9 mouse cellular contexts compared by ENCODE assay signal in genomic region chr5:29435491-29435890, GRCm38 (mm10). TPM values are rescaled to one million over a fixed set of nuclear protein-coding genes. Genes with fewer than 3 reads are reported as not detected.
DNase-seq lines count a peak whose midpoint lies in the region; ATAC-seq lines count a peak whose summit lies in the region.
"Had no signal": no experiment of that assay in that cellular context is flagged by ENCODE, and none has a peak within 500 bp of the region (broad histone marks: within the 10 kb centered on the region; RNA-seq: fewer than 3 reads in every experiment).

No protein-coding gene starts in this region.

- H3K27ac ChIP-seq in heart, embryonic 13.5 days (replicated peaks): no peak overlapping the region
- H3K27ac ChIP-seq in hindbrain, embryonic 12.5 days: no peak overlapping the region
- no peak overlapping the region for H3K27ac ChIP-seq in midbrain, embryonic 12.5 days (replicated peaks)

- intact Hi-C loops in heart, postnatal 10 days (cut with DNase I): no loop called here

- peaks cover 27% of the 10 kb centered on the region for H3K4me1 ChIP-seq in heart, embryonic 13.5 days
- peaks cover 20% of the 10 kb centered on the region for H3K4me1 ChIP-seq in hindbrain, embryonic 12.5 days
- H3K4me1 ChIP-seq in midbrain, embryonic 12.5 days: peaks cover 21% of the 10 kb centered on the region

- H3K36me3 ChIP-seq in heart, embryonic 13.5 days: peaks cover 47% of the 10 kb centered on the region
- H3K36me3 ChIP-seq in hindbrain, embryonic 12.5 days: peaks cover 37% of the 10 kb centered on the region
- H3K36me3 ChIP-seq in midbrain, embryonic 12.5 days: peaks cover 42% of the 10 kb centered on the region

- 34% methylated on average over 8 of the region's 8 CpGs for WGBS in heart, embryonic 13.5 days
- WGBS in hindbrain, embryonic 12.5 days: 54% methylated on average over 8 of the region's 8 CpGs
- WGBS in midbrain, embryonic 12.5 days: 54% methylated on average over 8 of the region's 8 CpGs

- peak overlapping the region; percentile 82 for H3K4me3 ChIP-seq in heart, embryonic 13.5 days
- H3K4me3 ChIP-seq in hindbrain, embryonic 12.5 days: peak overlapping the region; percentile 96
- H3K4me3 ChIP-seq in midbrain, embryonic 12.5 days: peak overlapping the region; percentile 67

- ATAC-seq in heart, embryonic 13.5 days (ENCODE audit: extremely low read depth, insufficient number of reproducible peaks, low FRiP score, low TSS enrichment): no peak
- ATAC-seq in hindbrain, embryonic 12.5 days (ENCODE audit: low FRiP score): no peak
- no peak for ATAC-seq in midbrain, embryonic 12.5 days (ENCODE audit: low FRiP score, low read depth)

- no peak for DNase-seq in heart, postnatal 10 days
- peak; percentile 3 for DNase-seq in NIH3T3 (ENCODE audit: low read depth)
- DNase-seq in cerebellum, postnatal 25 days: no peak
- DNase-seq in spleen, postnatal 10 days (ENCODE audit: low spot score in 2 of 2): no peak
- no peak for DNase-seq in layer of hippocampus, postnatal 36 days

- peaks cover 20% of the 10 kb centered on the region for H3K27me3 ChIP-seq in heart, embryonic 13.5 days (replicated peaks)
- H3K27me3 ChIP-seq in hindbrain, embryonic 12.5 days: peaks cover 10% of the 10 kb centered on the region
- H3K27me3 ChIP-seq in midbrain, embryonic 12.5 days: peaks cover 4% of the 10 kb centered on the region; the same call in 1 of the 2 replicates

- H3K9ac ChIP-seq in heart, embryonic 13.5 days: peak overlapping the region; percentile 92
- peak overlapping the region; percentile 89 for H3K9ac ChIP-seq in hindbrain, embryonic 12.5 days
- peak overlapping the region; percentile 91 for H3K9ac ChIP-seq in midbrain, embryonic 12.5 days (replicated peaks)

- no peaks in the 10 kb centered on the region for H3K9me3 ChIP-seq in heart, embryonic 13.5 days
- no peaks in the 10 kb centered on the region for H3K9me3 ChIP-seq in hindbrain, embryonic 12.5 days (replicated peaks)
- no peaks in the 10 kb centered on the region for H3K9me3 ChIP-seq in midbrain, embryonic 12.5 days

- peak overlapping the region; percentile 93 for H3K4me2 ChIP-seq in heart, embryonic 13.5 days
- H3K4me2 ChIP-seq in hindbrain, embryonic 12.5 days (replicated peaks): peak overlapping the region; percentile 99
- H3K4me2 ChIP-seq in midbrain, embryonic 12.5 days (replicated peaks): peak overlapping the region; percentile 97

RNA-seq across cellular contexts. Expression of gene Nom1, which starts 1.0 kb away (rescaled TPM):
- polyA plus RNA-seq in heart, embryonic 13.5 days (2015; fragmentation: Nextera tagmentation; extraction: Ambion mirVana): 15.5 and 17.0 TPM in 2 replicates
- 10 to 100 TPM; 14.2 to 15.4 TPM for total RNA-seq in heart, postnatal 10 days (2021)
- 23.5 and 24.4 TPM in 2 replicates for polyA plus RNA-seq in hindbrain, embryonic 12.5 days (2016; fragmentation: Nextera tagmentation; extraction: Ambion mirVana)
- polyA plus RNA-seq in midbrain, embryonic 12.5 days (2016; fragmentation: Nextera tagmentation; extraction: Ambion mirVana): 27.9 TPM in 2 replicates
- 10 to 100 TPM; 20.5 to 23.7 TPM for total RNA-seq in layer of hippocampus, postnatal 36 days (2021)

RNA-seq across cellular contexts. Expression of gene Mnx1, which starts 42.8 kb away (rescaled TPM):
- not detected in 2 replicates for polyA plus RNA-seq in heart, embryonic 13.5 days (2015; fragmentation: Nextera tagmentation; extraction: Ambion mirVana)
- not detected for total RNA-seq in heart, postnatal 10 days (2021)
- polyA plus RNA-seq in hindbrain, embryonic 12.5 days (2016; fragmentation: Nextera tagmentation; extraction: Ambion mirVana): 0.23 and 0.73 TPM in 2 replicates
- polyA plus RNA-seq in midbrain, embryonic 12.5 days (2016; fragmentation: Nextera tagmentation; extraction: Ambion mirVana): not detected in 2 replicates
- total RNA-seq in layer of hippocampus, postnatal 36 days (2021): not detected
- polyA plus RNA-seq: gonadal fat pad, adult 2 months had no signal

RNA-seq across cellular contexts. Expression of gene Lmbr1, which starts 57.3 kb away (rescaled TPM):
- polyA plus RNA-seq in heart, embryonic 13.5 days (2015; fragmentation: Nextera tagmentation; extraction: Ambion mirVana): 10.4 and 15.0 TPM in 2 replicates
- total RNA-seq in heart, postnatal 10 days (2021): 10 to 100 TPM; 18.2 to 19.5 TPM
- polyA plus RNA-seq in hindbrain, embryonic 12.5 days (2016; fragmentation: Nextera tagmentation; extraction: Ambion mirVana): 17.6 and 17.9 TPM in 2 replicates
- polyA plus RNA-seq in midbrain, embryonic 12.5 days (2016; fragmentation: Nextera tagmentation; extraction: Ambion mirVana): 17.0 and 20.0 TPM in 2 replicates
- 10 to 100 TPM; 27.1 to 31.8 TPM for total RNA-seq in layer of hippocampus, postnatal 36 days (2021)
